Mouse (Mus musculus): ENCODE measurements at regions not wholly inside any gene's neighbourhood (a gene's known extent, or its start where the extent isn't known, plus 50 kb on each side); places are given as distances from the start of the nearest gene placed in this dataset.

DNA sequence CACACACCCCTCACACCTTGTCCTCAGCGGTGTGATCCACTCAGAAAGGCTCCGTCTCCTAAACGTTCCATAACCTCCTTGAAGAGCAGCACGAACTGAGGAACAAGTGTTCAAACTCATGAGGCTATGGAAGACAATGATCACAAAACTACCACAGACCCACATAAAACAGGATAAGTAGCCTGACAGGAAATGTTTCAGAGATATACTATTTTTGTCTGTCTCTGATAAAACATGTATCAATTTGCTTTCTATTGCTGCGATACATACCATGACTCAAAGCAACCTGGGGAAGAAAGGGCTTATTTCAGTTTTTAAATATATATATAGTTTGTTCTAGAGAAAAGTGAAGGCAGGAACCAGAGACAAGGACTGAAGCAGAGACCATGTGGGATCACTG, 3371.7 kb upstream of the Gm7489 start:
- Histone ChIP-seq H3K9me3 (replicated peaks) (no peaks in the 10 kb centered on the region), H3K4me1 (no peaks in the 10 kb centered on the region), H3K27ac (no peak overlapping the region), H3K27me3 (ENCODE audit: low read depth, poor library complexity, severe bottlenecking) (no peaks in the 10 kb centered on the region), H3K36me3 (no peaks in the 10 kb centered on the region), H3K4me3 (no peak overlapping the region)
- DNase-seq (ENCODE audit: low spot score): no peak
- WGBS: 96% methylated on average over 5 of the region's 5 CpGs

DNA sequence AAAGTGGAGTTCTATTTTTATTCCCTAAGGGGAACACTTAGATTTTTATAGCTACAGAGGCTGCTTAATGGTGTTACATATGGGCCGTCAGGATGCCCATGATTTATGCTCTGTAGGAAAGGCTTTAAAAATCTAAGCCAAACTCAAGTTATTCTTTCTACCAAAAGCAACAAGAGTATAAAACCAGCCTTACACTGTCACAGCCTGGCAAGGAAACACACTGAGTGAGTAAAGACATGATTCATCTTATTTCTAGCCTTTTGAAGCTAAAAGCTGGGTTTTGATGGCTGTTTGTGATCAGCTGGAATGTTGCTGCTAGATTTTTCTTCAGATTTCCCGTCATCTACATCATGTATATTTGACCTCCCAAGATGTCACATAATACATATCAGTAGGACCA, 3359.9 kb upstream of the Gm7489 start:
- Histone ChIP-seq H3K27ac (no peak overlapping the region), H3K4me3 (no peak overlapping the region), H3K9me3 (replicated peaks) (no peaks in the 10 kb centered on the region), H3K4me1 (no peaks in the 10 kb centered on the region), H3K27me3 (ENCODE audit: low read depth, poor library complexity, severe bottlenecking) (no peaks in the 10 kb centered on the region), H3K36me3 (no peaks in the 10 kb centered on the region)
- DNase-seq (ENCODE audit: low spot score): no peak
- WGBS: 76% methylated on average over 2 of the region's 2 CpGs

DNA sequence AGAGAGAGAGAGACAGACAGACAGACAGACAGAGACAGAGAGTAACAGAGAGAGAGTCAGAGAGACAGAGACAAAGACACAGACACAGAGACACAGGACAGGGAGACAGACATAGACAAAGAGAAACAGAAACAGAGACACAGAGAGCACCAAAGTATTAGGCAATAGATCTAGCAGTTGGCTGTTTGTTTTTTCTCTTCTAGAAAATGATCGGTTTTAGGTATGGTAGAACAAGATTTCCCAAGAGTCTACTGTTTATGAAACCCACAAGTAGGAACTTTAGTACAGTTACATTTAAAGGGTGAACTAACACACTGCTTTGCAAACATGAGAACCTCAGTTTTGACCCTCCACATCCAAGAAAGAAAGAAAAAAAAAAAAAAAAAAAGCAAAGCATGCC, 3350.2 kb upstream of the Gm7489 start:
- no peaks in the 10 kb centered on the region for H3K4me1 ChIP-seq
- whole genome bisulfite sequencing: 100% methylated on average over 1 of the region's 1 CpGs

DNA sequence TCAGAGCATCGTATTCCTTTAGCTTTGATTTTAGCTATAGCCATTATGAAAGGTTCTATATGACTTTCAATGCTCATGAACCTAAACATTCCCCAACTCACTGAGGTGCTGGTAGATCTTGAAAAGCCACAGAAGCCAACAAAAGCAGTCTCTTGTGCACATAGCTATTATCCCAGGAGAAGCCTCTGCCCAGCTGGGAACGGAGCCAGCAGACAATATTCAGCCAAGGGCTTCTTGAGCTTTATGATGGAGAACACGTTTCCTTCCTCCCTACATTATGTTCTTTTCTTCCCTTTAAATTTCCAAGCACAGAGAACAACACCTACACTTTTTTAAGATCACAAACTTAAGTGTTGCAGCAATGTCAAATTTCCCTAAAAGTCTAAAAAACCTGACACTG, 3321.1 kb upstream of the Gm7489 start:
- Histone ChIP-seq H3K4me3 (no peak overlapping the region), H3K27ac (no peak overlapping the region), H3K4me1 (no peaks in the 10 kb centered on the region), H3K9me3 (replicated peaks) (no peaks in the 10 kb centered on the region), H3K27me3 (ENCODE audit: low read depth, poor library complexity, severe bottlenecking) (no peaks in the 10 kb centered on the region), H3K36me3 (no peaks in the 10 kb centered on the region)
- WGBS: 93% methylated on average over 3 of the region's 3 CpGs
- DNase-seq (ENCODE audit: low spot score): no peak

More for the DNA sequence above, 3350.2 kb upstream of the Gm7489 start:
- Histone ChIP-seq H3K4me3 (no peak overlapping the region), H3K36me3 (no peaks in the 10 kb centered on the region), H3K9me3 (replicated peaks) (no peaks in the 10 kb centered on the region), H3K27me3 (ENCODE audit: low read depth, poor library complexity, severe bottlenecking) (no peaks in the 10 kb centered on the region), H3K27ac (no peak overlapping the region)
- no peak for DNase-seq (ENCODE audit: low spot score)

DNA sequence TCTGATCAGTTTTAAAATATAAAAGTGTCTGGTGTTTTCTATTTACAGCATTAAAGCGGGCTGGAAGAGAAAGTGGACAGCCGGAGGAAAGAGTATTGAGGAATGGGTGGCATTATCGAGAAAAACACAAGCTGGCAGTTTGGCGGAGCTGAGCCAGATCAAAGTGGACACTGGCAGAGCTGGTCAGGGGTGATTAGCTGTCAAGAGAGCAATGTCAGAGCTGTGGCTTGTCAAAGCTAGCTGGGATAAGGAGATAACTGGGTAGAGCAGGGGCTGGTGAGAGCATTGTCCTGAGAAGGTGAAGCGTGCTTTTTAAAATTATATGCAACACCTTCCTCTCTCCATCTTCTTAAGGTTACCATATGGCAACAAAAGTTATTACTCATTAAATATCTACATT, 3303.9 kb upstream of the Gm7489 start:
- Histone ChIP-seq H3K4me3 (no peak overlapping the region), H3K4me1 (no peaks in the 10 kb centered on the region), H3K9me3 (replicated peaks) (0 out of 2 replicates have a peak, but pooled peaks cover 5% of the 10 kb centered on the region), H3K27ac (no peak overlapping the region), H3K27me3 (ENCODE audit: low read depth, poor library complexity, severe bottlenecking) (no peaks in the 10 kb centered on the region), H3K36me3 (no peaks in the 10 kb centered on the region)
- WGBS: 76% methylated on average over 5 of the region's 5 CpGs
- no peak for DNase-seq (ENCODE audit: low spot score)

DNA sequence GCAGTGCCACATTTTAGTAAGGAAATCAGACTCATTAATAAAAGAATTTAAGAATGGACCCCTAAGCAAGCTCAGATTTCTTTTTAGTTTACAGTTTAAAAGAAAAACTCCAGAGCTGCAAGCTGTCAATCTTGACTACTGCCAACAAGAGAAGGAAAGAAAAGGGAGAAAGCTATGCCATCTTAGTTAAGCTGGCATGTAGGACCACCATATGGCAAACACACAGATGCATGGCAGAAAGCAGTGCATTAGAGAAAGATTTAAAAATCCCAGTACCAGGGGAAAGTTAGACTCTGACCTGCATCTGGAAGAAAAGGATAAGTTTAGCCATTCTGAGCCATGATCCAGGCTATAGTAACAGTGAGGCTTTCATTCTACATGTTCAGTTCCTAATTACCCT, 3300.8 kb upstream of the Gm7489 start:
- Histone ChIP-seq H3K9me3 (replicated peaks) (0 out of 2 replicates have a peak, but pooled peaks cover 5% of the 10 kb centered on the region), H3K4me1 (no peaks in the 10 kb centered on the region), H3K36me3 (no peaks in the 10 kb centered on the region), H3K4me3 (no peak overlapping the region), H3K27ac (no peak overlapping the region), H3K27me3 (ENCODE audit: low read depth, poor library complexity, severe bottlenecking) (no peaks in the 10 kb centered on the region)
- DNase-seq (ENCODE audit: low spot score): no peak

DNA sequence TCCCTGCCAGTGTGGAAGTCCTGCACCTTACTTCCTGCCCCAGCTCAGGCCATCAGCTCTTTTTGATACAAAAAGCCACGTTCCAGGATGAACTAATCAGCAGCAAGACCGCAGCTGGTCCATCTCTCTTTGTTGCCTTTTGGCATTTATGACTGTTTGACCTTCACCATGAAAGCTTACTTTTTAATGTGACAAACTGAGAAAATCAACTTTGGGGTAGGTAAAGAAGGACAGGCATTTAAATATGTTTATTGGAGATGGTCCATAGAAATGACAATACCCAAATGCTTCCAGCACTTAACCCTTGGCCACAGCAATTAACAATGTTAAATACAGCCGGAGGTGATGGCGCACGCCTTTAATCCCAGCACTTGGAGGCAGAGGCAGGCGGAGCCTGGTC, 3299.2 kb upstream of the Gm7489 start:
- Histone ChIP-seq H3K27me3 (ENCODE audit: low read depth, poor library complexity, severe bottlenecking) (no peaks in the 10 kb centered on the region), H3K4me3 (no peak overlapping the region), H3K4me1 (no peaks in the 10 kb centered on the region), H3K9me3 (replicated peaks) (0 out of 2 replicates have a peak, but pooled peaks cover 2% of the 10 kb centered on the region), H3K36me3 (no peaks in the 10 kb centered on the region), H3K27ac (no peak overlapping the region)
- DNase-seq (ENCODE audit: low spot score): no peak
- 83% methylated on average over 6 of the region's 6 CpGs for WGBS

Measured in limb, embryonic 10.5 days (tissue).